Mouse (Mus musculus): ENCODE results near the gene Dnase1. TPM values are rescaled to one million over a fixed set of nuclear protein-coding genes. Genes with fewer than 3 reads are reported as not detected.
A peak's percentile ranks its signal among the peaks of the same experiment; 100 is the strongest.
"Not testable (repeated sequence)": the region's sequence is repeated elsewhere in the genome, so short reads cannot be mapped to it uniquely, and the experiment has no call there.

The Dnase1 gene
- 0.33 and 0.77 TPM in 2 replicates for polyA plus RNA-seq (2012; rRNA removed)

DNA sequence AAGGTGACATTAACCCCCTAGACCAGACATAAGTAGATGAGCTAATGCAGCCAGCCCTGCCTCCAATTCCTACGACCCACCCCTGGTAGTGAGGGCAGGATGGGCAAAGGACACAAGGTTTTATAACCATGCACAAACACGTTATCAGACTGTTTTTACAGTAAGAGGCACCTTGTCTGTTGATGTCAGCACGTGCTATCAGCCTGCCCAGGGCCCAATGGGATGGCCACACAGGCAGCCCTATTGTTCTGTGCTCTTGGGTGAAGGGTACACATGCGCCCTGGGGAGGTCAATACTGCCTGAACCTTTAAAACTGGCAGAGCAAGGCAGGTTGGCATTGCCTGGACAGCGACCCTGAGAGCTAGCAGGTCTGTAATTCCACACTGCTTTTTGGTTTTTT is at the start of gene Dnase1:
Dnase1 (plus strand) TSS at position 136 of the 400 bp plus-strand sequence.
- H3K4me3 ChIP-seq (ENCODE audit: control insufficient read depth, insufficient read depth, low read length) = no peak within 1 kb of the TSS

DNA sequence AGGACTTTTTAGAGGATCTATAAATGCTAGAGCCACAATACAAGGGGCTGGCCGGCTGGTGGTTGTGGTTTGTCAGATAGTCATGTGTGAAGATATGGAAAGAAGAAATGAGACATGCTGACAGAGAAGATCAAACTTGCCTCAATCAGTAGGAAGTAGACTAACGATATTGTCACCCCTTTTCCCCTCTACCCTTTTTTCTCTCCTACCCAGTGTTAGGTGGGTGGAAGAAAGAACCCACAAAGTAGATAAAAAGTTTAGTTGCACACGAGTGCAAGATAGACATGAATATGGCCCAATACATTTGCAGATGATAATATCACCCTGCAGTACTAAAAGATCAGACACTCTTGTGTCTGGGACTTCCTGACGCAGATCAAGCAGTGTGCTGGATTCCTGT is 48.3 kb upstream of the Dnase1 start:
- WGBS = 36% methylated on average over 4 of the region's 4 CpGs
- Histone ChIP-seq H3K4me3 (ENCODE audit: control insufficient read depth, insufficient read depth, low read length) (no peak overlapping the region), H3K4me1 (replicated peaks; ENCODE audit: control insufficient read depth, insufficient read depth, low read length) (peaks cover 12% of the 10 kb centered on the region), H3K27me3 (ENCODE audit: control insufficient read depth, insufficient read depth, low read length) (no peaks in the 10 kb centered on the region), H3K27ac (ENCODE audit: control insufficient read depth, insufficient read depth, low read length) (no peak overlapping the region), H3K36me3 (ENCODE audit: control insufficient read depth, insufficient read depth, low read length) (peaks cover 79% of the 10 kb centered on the region)
- TF ChIP-seq POLR2A (IDR thresholded peaks at IDR 0.05; ENCODE audit: control insufficient read depth, extremely low read depth, insufficient read depth, low read length, poor library complexity) (no peak), CTCF (IDR thresholded peaks at IDR 0.05; ENCODE audit: borderline replicate concordance, control insufficient read depth, extremely low read depth, insufficient read depth, low read length, poor library complexity) (no peak)
- DNase-seq = no peak

More for the DNA sequence above, at the start of gene Dnase1:
- no peak for DNase-seq
- WGBS = 95% methylated on average over 5 of the region's 5 CpGs
- TF ChIP-seq CTCF (IDR thresholded peaks at IDR 0.05; ENCODE audit: borderline replicate concordance, control insufficient read depth, extremely low read depth, insufficient read depth, low read length, poor library complexity) = no peak
- no peak for TF ChIP-seq POLR2A (IDR thresholded peaks at IDR 0.05; ENCODE audit: control insufficient read depth, extremely low read depth, insufficient read depth, low read length, poor library complexity)
- Histone ChIP-seq H3K27me3 (ENCODE audit: control insufficient read depth, insufficient read depth, low read length) (no peaks in the 10 kb centered on the region), H3K27ac (ENCODE audit: control insufficient read depth, insufficient read depth, low read length) (no peak within 1 kb of the TSS), H3K36me3 (ENCODE audit: control insufficient read depth, insufficient read depth, low read length) (peaks cover 31% of the 10 kb centered on the region), H3K4me1 (replicated peaks; ENCODE audit: control insufficient read depth, insufficient read depth, low read length) (no peaks in the 10 kb centered on the region)

DNA sequence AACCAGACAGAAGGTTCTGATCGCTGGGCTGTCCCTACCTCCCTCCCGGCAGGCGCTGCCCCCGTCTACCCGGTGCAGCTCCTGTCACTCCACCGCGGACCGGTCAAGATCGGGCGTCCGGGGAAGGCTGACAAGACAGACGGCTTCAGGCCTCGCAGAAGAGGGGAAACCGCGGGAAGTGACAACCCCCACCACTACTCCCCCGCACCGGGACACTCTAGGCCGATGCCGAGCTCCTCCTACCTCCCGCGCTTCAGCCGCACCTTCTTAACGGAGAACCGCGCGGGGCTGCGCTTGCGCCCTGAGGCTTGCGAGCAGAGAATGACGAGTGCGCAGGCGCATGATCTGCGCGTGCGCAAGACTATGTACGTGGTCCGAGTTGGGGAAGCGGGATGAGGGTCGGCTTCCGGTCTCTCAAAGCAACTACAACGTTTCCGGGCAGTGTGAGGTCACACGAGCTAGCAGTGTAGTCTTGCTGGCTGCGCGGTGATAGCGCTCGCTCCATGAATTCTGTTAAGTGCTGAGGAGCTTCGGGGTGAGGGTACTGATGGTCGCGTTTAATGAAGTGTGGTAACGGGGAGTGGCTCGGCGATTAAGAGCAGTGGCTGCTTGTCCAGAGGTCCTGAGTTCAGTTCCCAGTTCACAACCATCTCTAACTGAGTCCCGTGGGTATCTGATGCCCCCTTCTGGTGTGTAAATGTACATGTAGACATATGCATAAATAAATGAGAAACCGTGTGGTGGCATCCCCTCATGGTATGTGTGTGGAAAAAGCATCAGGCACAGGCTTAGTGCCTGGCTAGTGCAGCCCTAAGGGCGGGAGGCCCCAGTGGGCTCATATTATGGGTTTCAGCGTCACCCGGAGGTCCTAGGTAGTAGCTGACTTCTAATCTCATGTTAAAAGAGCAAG is 33.0 kb upstream of the Dnase1 start, which contains the start of gene Slx4:
Slx4 (minus strand) TSS at position 282 of the 910 bp plus-strand sequence.
- peak; percentile 54 for TF ChIP-seq CTCF (IDR thresholded peaks at IDR 0.05; ENCODE audit: borderline replicate concordance, control insufficient read depth, extremely low read depth, insufficient read depth, low read length, poor library complexity)
- TF ChIP-seq POLR2A (IDR thresholded peaks at IDR 0.05; ENCODE audit: control insufficient read depth, extremely low read depth, insufficient read depth, low read length, poor library complexity) = peak; percentile 79
- H3K4me1 ChIP-seq (replicated peaks; ENCODE audit: control insufficient read depth, insufficient read depth, low read length) = peaks cover 5% of the 10 kb centered on the region

DNA sequence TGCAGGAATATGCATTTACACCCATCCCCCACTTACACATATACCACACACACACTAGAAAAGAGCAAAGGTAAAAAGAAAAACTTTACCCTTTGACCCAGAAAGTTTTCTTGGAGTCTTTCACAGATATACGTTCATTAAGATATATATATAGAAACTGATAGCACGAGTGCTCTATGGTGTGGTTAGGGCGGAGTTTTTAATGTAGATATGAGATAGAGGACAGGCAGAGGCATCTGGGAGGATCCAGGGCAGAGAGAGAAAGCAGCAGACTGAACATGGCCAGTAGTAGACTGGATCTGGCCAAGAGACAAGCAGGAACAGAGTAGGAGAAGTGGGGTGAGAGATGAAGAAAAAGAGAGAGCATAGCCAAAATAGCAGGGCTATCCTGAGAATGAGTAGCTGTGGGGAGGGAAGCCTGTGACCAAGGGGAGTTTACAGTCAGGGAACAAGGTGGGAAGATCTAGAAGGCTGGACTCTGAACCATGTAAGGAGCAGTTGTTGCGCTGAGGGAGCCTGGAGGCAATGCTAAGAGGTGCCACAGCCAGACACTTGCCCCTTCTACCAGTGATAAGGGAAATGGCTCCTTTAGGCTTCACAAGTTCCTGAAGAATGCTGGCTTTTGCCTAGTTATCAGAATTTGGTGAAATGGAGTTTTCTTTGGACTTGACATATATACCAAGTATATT is 23.7 kb upstream of the Dnase1 start:
- Histone ChIP-seq H3K36me3 (ENCODE audit: control insufficient read depth, insufficient read depth, low read length) (no peaks in the 10 kb centered on the region), H3K4me3 (ENCODE audit: control insufficient read depth, insufficient read depth, low read length) (no peak overlapping the region), H3K4me1 (replicated peaks; ENCODE audit: control insufficient read depth, insufficient read depth, low read length) (no peaks in the 10 kb centered on the region), H3K27me3 (ENCODE audit: control insufficient read depth, insufficient read depth, low read length) (no peaks in the 10 kb centered on the region), H3K27ac (ENCODE audit: control insufficient read depth, insufficient read depth, low read length) (no peak overlapping the region)
- no peak for DNase-seq
- 63% methylated on average over 4 of the region's 4 CpGs for WGBS
- TF ChIP-seq CTCF (IDR thresholded peaks at IDR 0.05; ENCODE audit: borderline replicate concordance, control insufficient read depth, extremely low read depth, insufficient read depth, low read length, poor library complexity) = no peak
- no peak for TF ChIP-seq POLR2A (IDR thresholded peaks at IDR 0.05; ENCODE audit: control insufficient read depth, extremely low read depth, insufficient read depth, low read length, poor library complexity)

More for the DNA sequence above, 33.0 kb upstream of the Dnase1 start, which contains the start of gene Slx4:
- DNase-seq = peak; percentile 93
- 2% methylated on average over 58 of the region's 58 CpGs for WGBS
- peaks cover 13% of the 10 kb centered on the region for H3K36me3 ChIP-seq (ENCODE audit: control insufficient read depth, insufficient read depth, low read length)
- no peaks in the 10 kb centered on the region for H3K27me3 ChIP-seq (ENCODE audit: control insufficient read depth, insufficient read depth, low read length)
- H3K27ac ChIP-seq (ENCODE audit: control insufficient read depth, insufficient read depth, low read length) = peak within 1 kb of the TSS; percentile 60
- H3K4me3 ChIP-seq (ENCODE audit: control insufficient read depth, insufficient read depth, low read length) = peak within 1 kb of the TSS; percentile 75

DNA sequence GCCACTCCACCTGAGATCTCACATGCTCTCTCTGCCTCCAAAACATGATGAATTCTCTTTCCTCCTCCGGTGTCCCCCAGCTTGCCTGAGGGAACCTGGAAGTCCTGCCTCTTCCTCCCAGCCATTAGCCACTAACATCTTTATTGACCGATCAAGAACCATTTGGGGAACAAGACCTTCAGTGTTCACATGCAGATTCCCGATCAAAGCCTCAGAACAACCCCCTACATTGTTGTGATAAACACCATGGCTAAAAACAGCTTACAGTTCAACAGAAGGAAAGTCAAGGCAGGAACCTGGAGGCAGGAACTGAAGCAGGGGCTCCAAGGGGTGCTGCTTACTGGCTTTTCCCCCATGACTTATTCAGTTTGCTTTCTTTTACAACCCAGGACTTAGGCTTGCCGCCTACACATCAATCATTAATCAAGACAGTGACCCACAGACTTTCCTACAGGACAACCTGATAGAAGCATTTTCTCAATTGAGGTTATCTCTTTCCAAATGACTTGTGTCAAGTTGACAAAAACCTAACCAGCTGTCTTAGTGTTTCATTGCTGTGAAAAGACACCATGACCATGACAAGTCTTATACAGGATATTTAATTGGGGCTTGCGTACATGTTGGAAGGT is 22.6 kb upstream of the Dnase1 start:
- no peaks in the 10 kb centered on the region for H3K36me3 ChIP-seq (ENCODE audit: control insufficient read depth, insufficient read depth, low read length)
- TF ChIP-seq CTCF (IDR thresholded peaks at IDR 0.05; ENCODE audit: borderline replicate concordance, control insufficient read depth, extremely low read depth, insufficient read depth, low read length, poor library complexity) = no peak
- no peak for TF ChIP-seq POLR2A (IDR thresholded peaks at IDR 0.05; ENCODE audit: control insufficient read depth, extremely low read depth, insufficient read depth, low read length, poor library complexity)
- H3K4me3 ChIP-seq (ENCODE audit: control insufficient read depth, insufficient read depth, low read length) = no peak overlapping the region
- H3K27me3 ChIP-seq (ENCODE audit: control insufficient read depth, insufficient read depth, low read length) = no peaks in the 10 kb centered on the region
- H3K27ac ChIP-seq (ENCODE audit: control insufficient read depth, insufficient read depth, low read length) = no peak overlapping the region
- H3K4me1 ChIP-seq (replicated peaks; ENCODE audit: control insufficient read depth, insufficient read depth, low read length) = no peaks in the 10 kb centered on the region
- no peak for DNase-seq
- WGBS = 89% methylated on average over 5 of the region's 5 CpGs

DNA sequence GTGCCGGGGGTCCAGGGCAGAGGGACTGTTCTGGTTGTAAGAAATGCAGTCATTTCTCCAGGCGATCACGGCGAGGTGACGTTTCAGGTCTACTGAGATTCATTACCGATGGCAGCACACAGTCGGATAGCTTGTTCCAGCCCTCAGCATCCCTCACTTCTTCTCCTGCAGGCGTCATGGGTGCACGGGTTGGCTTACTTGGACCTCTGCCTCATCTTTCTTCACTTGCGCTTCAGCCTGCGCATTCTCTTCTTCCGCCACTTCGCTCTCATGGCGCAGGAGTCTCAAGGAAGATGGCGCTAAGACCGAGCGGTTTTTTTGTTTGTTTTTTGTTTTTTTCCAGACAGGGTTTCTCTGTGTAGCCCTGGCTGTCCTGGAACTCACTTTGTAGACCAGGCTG is 20.0 kb upstream of the Dnase1 start:
- not testable (repeated sequence) for DNase-seq; H3K4me1 ChIP-seq (replicated peaks; ENCODE audit: control insufficient read depth, insufficient read depth, low read length); H3K27me3 ChIP-seq (ENCODE audit: control insufficient read depth, insufficient read depth, low read length); H3K4me3 ChIP-seq (ENCODE audit: control insufficient read depth, insufficient read depth, low read length); H3K27ac ChIP-seq (ENCODE audit: control insufficient read depth, insufficient read depth, low read length); H3K36me3 ChIP-seq (ENCODE audit: control insufficient read depth, insufficient read depth, low read length)
- 89% methylated on average over 17 of the region's 17 CpGs for WGBS

DNA sequence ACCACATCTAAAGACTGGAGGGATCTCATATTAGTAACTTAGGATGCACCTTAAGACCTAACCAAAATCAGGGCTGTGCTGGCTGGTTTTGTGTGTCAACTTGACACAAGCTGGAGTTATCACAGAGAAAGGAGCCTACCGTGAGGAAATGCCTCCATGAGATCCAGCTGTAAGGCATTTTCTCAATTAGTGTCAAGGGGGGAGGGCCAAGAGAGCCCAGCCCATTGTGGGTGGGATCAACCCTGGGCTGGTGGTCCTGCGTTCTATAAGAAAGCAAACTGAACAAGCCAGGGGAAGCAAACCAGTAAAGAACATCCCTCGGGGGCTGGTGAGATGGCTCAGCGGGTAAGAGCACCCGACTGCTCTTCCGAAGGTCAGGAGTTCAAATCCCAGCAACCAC is 19.3 kb upstream of the Dnase1 start:
- H3K36me3 ChIP-seq (ENCODE audit: control insufficient read depth, insufficient read depth, low read length); DNase-seq; H3K27ac ChIP-seq (ENCODE audit: control insufficient read depth, insufficient read depth, low read length); H3K27me3 ChIP-seq (ENCODE audit: control insufficient read depth, insufficient read depth, low read length); H3K4me3 ChIP-seq (ENCODE audit: control insufficient read depth, insufficient read depth, low read length); H3K4me1 ChIP-seq (replicated peaks; ENCODE audit: control insufficient read depth, insufficient read depth, low read length): not testable (repeated sequence)
- WGBS = 93% methylated on average over 6 of the region's 6 CpGs

All from thymus, adult 2 months (tissue).